Mouse (Mus musculus) embryonic facial prominence, embryonic 13.5 days (tissue): Measurements from ENCODE around the gene Rgl3. TPM values are rescaled to one million over a fixed set of nuclear protein-coding genes. Genes with fewer than 3 reads are reported as not detected.

Experiments
- ATAC-seq: fragments of 200-750 bp; cut with Nextera tagmentation; 2 replicates; pipeline ENCODE4 v1.8.0; 2017; ENCODE audit warnings: low read depth; ENCODE audit not compliant: insufficient number of reproducible peaks, insufficient read depth, low FRiP score, low TSS enrichment
- H3K27ac ChIP-seq: fragments of 300-500 bp; sonication (generic); 2 replicates; pipeline ENCODE4 v1.5.1; 2015; ENCODE audit warnings: moderate library complexity, mild to moderate bottlenecking, inconsistent platforms
- H3K27me3 ChIP-seq: fragments of 300-500 bp; sonication (generic); 2 replicates; pipeline ENCODE4 v1.6.1; 2015; ENCODE audit warnings: mild to moderate bottlenecking, inconsistent platforms
- H3K36me3 ChIP-seq: fragments of 300-500 bp; sonication (generic); 2 replicates; pipeline ENCODE4 v1.6.1; 2015; ENCODE audit warnings: mild to moderate bottlenecking, inconsistent platforms
- H3K4me1 ChIP-seq: fragments of 300-500 bp; sonication (generic); 2 replicates; pipeline ENCODE4 v1.6.1; 2015; ENCODE audit warnings: inconsistent platforms
- H3K4me2 ChIP-seq: fragments of 300-500 bp; sonication (generic); 2 replicates; pipeline ENCODE4 v1.6.1; 2015; ENCODE audit warnings: moderate library complexity, mild to moderate bottlenecking, inconsistent platforms
- H3K4me3 ChIP-seq: fragments of 300-500 bp; sonication (generic); 2 replicates; pipeline ENCODE4 v1.5.1; 2015; ENCODE audit warnings: mild to moderate bottlenecking, inconsistent platforms
- H3K9ac ChIP-seq: fragments of 300-500 bp; sonication (generic); 2 replicates; pipeline ENCODE4 v1.6.1; 2015; ENCODE audit warnings: mild to moderate bottlenecking, inconsistent platforms
- H3K9me3 ChIP-seq: fragments of 300-500 bp; sonication (generic); 2 replicates; pipeline ENCODE4 v1.6.1; 2016; ENCODE audit warnings: inconsistent platforms
- WGBS: fragments of 180-500 bp; shearing (Covaris S2); methylation state at CpG from one replicate; pipeline ENCODE4 v1.1.7; 2015; ENCODE audit warnings: mixed read lengths; 5-methylcytosine and 5-hydroxymethylcytosine counted together
- polyA plus RNA-seq: library from polyadenylated mRNA; unstranded; fragments of >200 nt; fragmentation: Nextera tagmentation; extraction: Ambion mirVana; gene quantifications from 2 replicates; pipeline ENCODE4 v1.2.1, GENCODE M21; 2015

Gene Rgl3
- polyA plus RNA-seq, 1 experiment from 2014 or later: 0.59 TPM

GRCm38 (mm10) chr9:21959244-21959643, 30.0 kb downstream of the Rgl3 start:
- Histone ChIP-seq H3K27ac (no peak overlapping the region), H3K4me3 (no peak overlapping the region), H3K36me3 (peaks cover 7% of the 10 kb centered on the region; the same call in 1 of the 2 replicates), H3K9ac (no peak overlapping the region), H3K9me3 (no peaks in the 10 kb centered on the region), H3K27me3 (peaks cover 55% of the 10 kb centered on the region), H3K4me2 (no peak overlapping the region), H3K4me1 (peaks cover 39% of the 10 kb centered on the region)
- 81% methylated on average over 7 of the region's 7 CpGs for WGBS
- no peak for ATAC-seq

GRCm38 (mm10) chr9:21958372-21958771, 30.9 kb downstream of the Rgl3 start:
- Histone ChIP-seq H3K36me3 (peaks cover 7% of the 10 kb centered on the region; the same call in 1 of the 2 replicates), H3K4me2 (no peak overlapping the region), H3K4me1 (peaks cover 36% of the 10 kb centered on the region), H3K27me3 (peaks cover 46% of the 10 kb centered on the region), H3K9me3 (no peaks in the 10 kb centered on the region), H3K4me3 (no peak overlapping the region), H3K9ac (no peak overlapping the region), H3K27ac (no peak overlapping the region)
- WGBS: 76% methylated on average over 5 of the region's 5 CpGs
- no peak for ATAC-seq

GRCm38 (mm10) chr9:21955570-21956281, 33.5 kb downstream of the Rgl3 start, which contains the start of gene Swsap1:
Gene Swsap1 (plus strand): TSS chr9:21955755.
- no peaks in the 10 kb centered on the region for H3K9me3 ChIP-seq
- H3K27ac ChIP-seq: peak within 1 kb of the TSS; percentile 91
- peaks cover 20% of the 10 kb centered on the region for H3K27me3 ChIP-seq
- ATAC-seq: peak; percentile 98
- under 1% methylated on average over 53 of the region's 54 CpGs for WGBS
- H3K4me1 ChIP-seq: peaks cover 10% of the 10 kb centered on the region
- H3K36me3 ChIP-seq: peaks cover 7% of the 10 kb centered on the region; the same call in 1 of the 2 replicates
- peak within 1 kb of the TSS; percentile 71 for H3K4me2 ChIP-seq
- H3K4me3 ChIP-seq: peak within 1 kb of the TSS; percentile 72
- H3K9ac ChIP-seq: peak within 1 kb of the TSS; percentile 82

GRCm38 (mm10) chr9:21955225-21955569, 34.0 kb downstream of the Rgl3 start:
- WGBS: 2% methylated on average over 18 of the region's 18 CpGs

GRCm38 (mm10) chr9:21954635-21955034, 34.6 kb downstream of the Rgl3 start:
- no peak for ATAC-seq
- Histone ChIP-seq H3K4me1 (peaks cover 6% of the 10 kb centered on the region), H3K9me3 (no peaks in the 10 kb centered on the region), H3K27ac (no peak overlapping the region), H3K4me3 (no peak overlapping the region), H3K9ac (no peak overlapping the region), H3K27me3 (peaks cover 9% of the 10 kb centered on the region), H3K4me2 (peak overlapping the region; percentile 71; the same call in 1 of the 2 replicates), H3K36me3 (peaks cover 7% of the 10 kb centered on the region; the same call in 1 of the 2 replicates)
- 80% methylated on average over 3 of the region's 3 CpGs for WGBS

More at GRCm38 (mm10) chr9:21955225-21955569, 34.0 kb downstream of the Rgl3 start:
- H3K9ac ChIP-seq: peak overlapping the region; percentile 82
- no peak; the same call in 1 of the 2 replicates for ATAC-seq
- peak overlapping the region; percentile 71 for H3K4me2 ChIP-seq
- peaks cover 6% of the 10 kb centered on the region for H3K4me1 ChIP-seq
- H3K27ac ChIP-seq: peak overlapping the region; percentile 91
- H3K36me3 ChIP-seq: peaks cover 7% of the 10 kb centered on the region; the same call in 1 of the 2 replicates
- peak overlapping the region; percentile 72 for H3K4me3 ChIP-seq
- H3K27me3 ChIP-seq: peaks cover 14% of the 10 kb centered on the region
- H3K9me3 ChIP-seq: no peaks in the 10 kb centered on the region

GRCm38 (mm10) chr9:21953600-21953999, 35.6 kb downstream of the Rgl3 start:
- H3K9ac ChIP-seq: no peak overlapping the region
- peaks cover 7% of the 10 kb centered on the region; the same call in 1 of the 2 replicates for H3K36me3 ChIP-seq
- no peak overlapping the region for H3K27ac ChIP-seq
- no peak overlapping the region for H3K4me3 ChIP-seq
- no peak for ATAC-seq
- WGBS: 13% methylated on average over 3 of the region's 3 CpGs
- H3K9me3 ChIP-seq: no peaks in the 10 kb centered on the region
- peaks cover 6% of the 10 kb centered on the region for H3K4me1 ChIP-seq
- no peak overlapping the region for H3K4me2 ChIP-seq
- peaks cover 3% of the 10 kb centered on the region for H3K27me3 ChIP-seq

GRCm38 (mm10) chr9:21951977-21952376, 37.3 kb downstream of the Rgl3 start:
- Histone ChIP-seq H3K27ac (no peak overlapping the region), H3K9me3 (no peaks in the 10 kb centered on the region), H3K4me3 (no peak overlapping the region), H3K4me1 (peaks cover 9% of the 10 kb centered on the region), H3K27me3 (peaks cover 19% of the 10 kb centered on the region), H3K36me3 (no peaks in the 10 kb centered on the region), H3K4me2 (no peak overlapping the region), H3K9ac (no peak overlapping the region)
- WGBS: 73% methylated on average over 3 of the region's 3 CpGs
- no peak for ATAC-seq

GRCm38 (mm10) chr9:21950322-21950721, 38.9 kb downstream of the Rgl3 start:
- H3K27me3 ChIP-seq: peaks cover 31% of the 10 kb centered on the region

GRCm38 (mm10) chr9:21948790-21949189, 40.5 kb downstream of the Rgl3 start:
- no peak overlapping the region for H3K4me3 ChIP-seq
- H3K4me2 ChIP-seq: no peak overlapping the region
- no peak overlapping the region for H3K27ac ChIP-seq
- peaks cover 3% of the 10 kb centered on the region; the same call in 1 of the 2 replicates for H3K4me1 ChIP-seq
- no peak overlapping the region for H3K9ac ChIP-seq
- H3K9me3 ChIP-seq: no peaks in the 10 kb centered on the region
- H3K36me3 ChIP-seq: no peaks in the 10 kb centered on the region
- peaks cover 33% of the 10 kb centered on the region for H3K27me3 ChIP-seq
- no peak for ATAC-seq
- WGBS: 70% methylated on average over 6 of the region's 6 CpGs

More at GRCm38 (mm10) chr9:21950322-21950721, 38.9 kb downstream of the Rgl3 start:
- Histone ChIP-seq H3K27ac (no peak overlapping the region), H3K36me3 (no peaks in the 10 kb centered on the region), H3K4me1 (peaks cover 3% of the 10 kb centered on the region; the same call in 1 of the 2 replicates), H3K9ac (no peak overlapping the region), H3K4me2 (no peak overlapping the region), H3K4me3 (no peak overlapping the region), H3K9me3 (no peaks in the 10 kb centered on the region)
- no peak for ATAC-seq
- WGBS: 13% methylated on average over 11 of the region's 11 CpGs

- Histone ChIP-seq H3K9me3 (no peaks in the 10 kb centered on the region), H3K4me1 (peaks cover 3% of the 10 kb centered on the region; the same call in 1 of the 2 replicates), H3K4me2 (no peak overlapping the region), H3K27me3 (peaks cover 36% of the 10 kb centered on the region), H3K36me3 (no peaks in the 10 kb centered on the region), H3K27ac (no peak overlapping the region), H3K9ac (no peak overlapping the region), H3K4me3 (no peak overlapping the region)
- WGBS: 64% methylated on average over 8 of the region's 8 CpGs
- ATAC-seq: no peak
Measured at GRCm38 (mm10) chr9:21948146-21948545, 41.1 kb downstream of the Rgl3 start.

GRCm38 (mm10) chr9:21947540-21948130, 41.6 kb downstream of the Rgl3 start:
- H3K36me3 ChIP-seq: no peaks in the 10 kb centered on the region
- H3K4me3 ChIP-seq: no peak overlapping the region
- H3K4me1 ChIP-seq: peaks cover 3% of the 10 kb centered on the region; the same call in 1 of the 2 replicates
- WGBS: 7% methylated on average over 28 of the region's 28 CpGs
- peak overlapping the region; percentile 14; the same call in 1 of the 2 replicates for H3K4me2 ChIP-seq
- peaks cover 36% of the 10 kb centered on the region for H3K27me3 ChIP-seq
- H3K9ac ChIP-seq: no peak overlapping the region
- no peaks in the 10 kb centered on the region for H3K9me3 ChIP-seq
- no peak overlapping the region for H3K27ac ChIP-seq
- no peak for ATAC-seq
